Mouse (Mus musculus) olfactory bulb, adult 2 months (tissue): ENCODE measurements around the gene Lmod1.

Experiments used
- CTCF ChIP-seq: fragments of 200-500 bp; IDR thresholded peaks from 2 replicates; pipeline ENCODE4 v1.5.1; 2012; ENCODE audit warnings: low read depth, mild to moderate bottlenecking, low read length, moderate library complexity; ENCODE audit not compliant: insufficient read depth
- POLR2A ChIP-seq: fragments of 200-500 bp; IDR thresholded peaks from 2 replicates; pipeline ENCODE4 v1.6.1; 2012; ENCODE audit warnings: mild to moderate bottlenecking, low read depth, low read length, moderate library complexity; ENCODE audit not compliant: insufficient read depth

GRCm38 (mm10) chr1:135283826-135284291 is 40.7 kb upstream of the Lmod1 start, which contains the start of gene Rnpep:
- TF ChIP-seq POLR2A (peak; percentile 84), CTCF (peak; percentile 22; the same call in 1 of the 2 replicates)
